Mouse (Mus musculus): ENCODE measurements around the gene Zfp217.

Gene Zfp217

GRCm38 (mm10) chr2:170158987-170159386 is 11.1 kb upstream of the Zfp217 start:
- no peak for DNase-seq (ENCODE audit: low spot score)

DNA sequence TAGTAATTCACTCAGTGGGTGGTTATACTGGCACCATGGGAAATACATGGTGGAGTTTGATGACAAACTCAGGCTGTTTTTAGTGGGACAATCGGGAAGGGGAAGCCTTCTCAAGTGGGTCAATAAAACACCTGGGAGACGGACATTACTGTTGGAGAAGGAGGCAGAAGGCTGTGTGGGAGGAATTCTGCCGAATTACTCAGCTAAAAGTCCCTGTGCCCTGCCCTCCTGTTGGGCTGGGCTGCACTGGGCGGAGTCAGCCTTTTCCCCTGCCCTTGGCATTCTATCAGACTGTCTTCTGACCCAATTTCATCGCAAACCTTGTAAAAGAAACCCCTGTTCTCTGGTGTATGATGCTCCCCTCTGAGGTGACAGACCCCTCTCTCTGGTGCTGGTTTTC is 10.3 kb upstream of the Zfp217 start:
- no peak for DNase-seq (ENCODE audit: low spot score)

DNA sequence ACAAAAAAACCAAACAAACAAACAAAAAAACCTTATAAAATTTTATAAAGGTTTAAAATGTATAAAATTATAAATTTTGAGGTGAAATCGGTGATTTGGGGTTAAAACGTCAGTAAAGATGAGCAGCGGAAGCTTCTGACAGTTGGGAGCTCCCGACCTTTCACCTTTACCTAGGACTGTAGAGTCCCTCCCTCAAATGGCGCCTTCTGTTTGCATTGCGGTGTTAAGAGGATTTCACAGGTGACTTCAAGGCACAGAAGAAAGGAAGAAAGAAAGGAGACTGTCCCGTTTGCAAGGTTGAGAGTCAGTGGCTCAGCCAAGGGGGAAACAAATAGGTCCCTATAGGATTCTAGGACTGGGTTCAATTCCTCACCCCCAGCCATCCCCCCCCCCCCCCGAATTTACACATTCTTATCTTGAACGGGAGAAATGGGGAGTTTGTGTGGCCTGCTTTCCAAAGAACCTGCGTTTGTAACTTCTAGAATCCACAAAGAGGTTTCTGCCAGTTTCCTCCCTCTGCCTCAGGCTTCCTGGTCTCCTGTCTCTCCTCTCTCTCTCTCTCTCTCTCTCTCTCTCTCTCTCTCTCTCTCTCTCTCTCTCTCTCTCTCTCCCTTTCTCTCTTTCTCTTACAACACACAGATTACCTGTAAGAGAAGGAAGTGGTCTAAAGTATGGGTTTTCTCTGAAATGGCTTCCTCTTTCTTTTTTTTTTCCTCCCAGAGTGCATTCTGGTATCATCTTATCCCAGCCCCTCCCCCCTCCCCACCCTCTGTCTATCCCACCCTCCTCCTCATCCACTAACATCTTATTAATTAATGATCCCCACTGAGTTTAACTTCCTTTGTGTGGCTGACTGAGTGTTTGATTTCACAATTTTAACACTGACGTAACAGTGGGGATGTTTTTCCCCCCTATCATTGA is 9.6 kb upstream of the Zfp217 start:
- DNase-seq (ENCODE audit: low spot score): no peak

DNA sequence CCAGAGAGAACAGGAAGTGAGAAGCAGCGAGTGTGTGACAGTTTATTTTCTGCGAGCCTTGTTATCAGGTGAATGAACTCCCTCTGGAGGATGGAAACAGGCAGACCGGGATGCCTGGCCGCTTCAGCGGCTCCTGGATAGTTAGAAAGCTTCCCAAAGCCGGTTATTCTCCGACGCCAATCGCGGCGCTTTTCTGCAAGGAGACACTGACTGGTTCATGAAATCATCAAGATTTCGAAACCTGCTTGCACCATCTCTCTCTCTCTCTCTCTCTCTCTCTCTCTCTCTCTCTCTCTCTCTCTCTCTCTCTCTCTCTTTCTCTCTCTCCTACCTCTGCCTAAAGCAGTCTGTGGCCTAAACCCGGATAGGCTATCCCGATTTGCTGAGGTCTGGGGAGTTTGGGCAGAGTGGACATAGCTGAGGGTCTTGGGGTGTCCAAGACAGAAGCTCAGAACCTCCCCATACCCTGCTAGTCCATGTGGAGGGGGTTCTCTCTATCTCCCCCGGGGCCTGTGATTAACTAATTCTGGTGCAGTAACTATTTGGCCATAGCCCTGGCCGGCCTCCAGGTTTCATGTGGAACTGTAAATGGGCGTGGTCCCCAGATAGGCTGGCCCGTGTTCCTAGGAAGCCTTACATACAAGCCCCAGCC is 7.3 kb upstream of the Zfp217 start:
- peak; percentile 54 for DNase-seq (ENCODE audit: low spot score)

GRCm38 (mm10) chr2:170154738-170155088 is 6.8 kb upstream of the Zfp217 start:
- no peak for DNase-seq (ENCODE audit: low spot score)

GRCm38 (mm10) chr2:170154301-170154721 is 6.4 kb upstream of the Zfp217 start:
- DNase-seq (ENCODE audit: low spot score): no peak

DNA sequence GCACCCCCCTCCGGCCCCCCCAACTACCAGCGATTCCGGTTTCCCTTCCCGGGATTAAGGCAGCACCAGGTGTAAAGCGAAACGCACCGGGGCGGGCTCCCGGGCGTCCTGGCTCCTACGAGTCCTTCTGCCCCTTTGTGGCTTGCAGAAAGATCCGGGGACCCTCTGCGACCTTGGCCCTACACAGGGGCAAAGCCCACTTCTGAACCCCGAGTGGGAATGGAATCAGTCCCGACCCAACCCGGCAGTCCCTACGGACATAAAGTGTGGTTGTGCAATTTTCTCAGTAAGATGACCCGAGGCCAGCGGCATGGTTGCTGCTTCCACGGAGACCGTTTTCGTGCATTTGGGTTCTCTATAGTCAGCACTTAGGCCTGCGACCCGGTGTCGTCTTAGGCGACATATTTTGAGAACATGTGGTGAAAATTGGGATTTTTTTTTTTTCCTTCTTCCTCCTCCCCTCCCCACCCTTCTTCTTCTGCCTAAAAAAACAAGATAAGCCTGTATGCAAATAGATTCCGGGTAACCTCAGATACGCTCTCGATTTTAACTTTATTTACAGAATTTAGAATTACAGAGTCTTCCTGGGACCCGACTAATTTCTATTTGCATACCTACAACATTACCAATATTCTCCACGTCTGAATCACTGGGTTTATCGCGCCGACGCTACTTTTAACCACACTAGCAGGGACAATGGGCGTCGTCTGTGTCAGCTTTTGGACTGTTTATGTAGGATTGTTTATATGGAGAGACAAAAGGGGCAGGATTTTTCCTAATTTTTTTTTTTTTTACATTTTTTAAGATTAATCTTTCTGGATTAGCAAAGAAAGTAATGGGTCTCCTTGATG is 5.7 kb upstream of the Zfp217 start:
- peak; percentile 41 for DNase-seq (ENCODE audit: low spot score)

GRCm38 (mm10) chr2:170152856-170153255 is 5.0 kb upstream of the Zfp217 start:
- DNase-seq (ENCODE audit: low spot score): no peak

DNA sequence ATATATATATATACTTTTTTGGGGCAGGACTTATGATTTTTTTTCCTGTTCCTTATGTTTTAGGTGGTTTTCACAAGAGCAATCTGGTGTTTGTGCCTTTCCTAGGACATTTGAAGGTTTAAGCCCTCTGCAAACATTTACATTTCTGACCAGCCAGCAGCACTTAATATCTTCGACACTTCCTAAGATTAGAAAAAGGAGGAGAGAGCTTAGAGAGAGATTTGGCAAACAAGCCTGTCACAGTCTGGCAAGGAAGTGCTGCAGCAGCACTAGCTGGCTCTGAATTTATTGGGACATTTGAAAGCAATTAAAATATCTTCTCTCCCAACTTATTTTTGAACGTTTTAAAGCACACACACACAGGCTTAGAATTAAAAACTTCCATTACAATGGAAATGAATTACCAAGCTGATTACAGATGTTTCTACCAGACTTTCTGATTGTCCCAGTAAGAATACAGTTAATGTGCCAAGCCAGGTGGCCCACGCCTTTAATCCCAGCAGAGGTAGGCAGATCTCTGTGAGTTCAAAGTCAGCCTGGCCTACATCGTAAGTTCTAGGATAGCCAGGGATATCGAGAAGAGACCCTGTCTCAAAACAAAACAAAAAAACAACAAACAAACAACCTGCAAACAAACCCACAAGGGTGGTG is 4.3 kb upstream of the Zfp217 start:
- DNase-seq (ENCODE audit: low spot score): no peak

- no peak for DNase-seq (ENCODE audit: low spot score)
Observed at GRCm38 (mm10) chr2:170151470-170151869, 3.6 kb upstream of the Zfp217 start.

DNA sequence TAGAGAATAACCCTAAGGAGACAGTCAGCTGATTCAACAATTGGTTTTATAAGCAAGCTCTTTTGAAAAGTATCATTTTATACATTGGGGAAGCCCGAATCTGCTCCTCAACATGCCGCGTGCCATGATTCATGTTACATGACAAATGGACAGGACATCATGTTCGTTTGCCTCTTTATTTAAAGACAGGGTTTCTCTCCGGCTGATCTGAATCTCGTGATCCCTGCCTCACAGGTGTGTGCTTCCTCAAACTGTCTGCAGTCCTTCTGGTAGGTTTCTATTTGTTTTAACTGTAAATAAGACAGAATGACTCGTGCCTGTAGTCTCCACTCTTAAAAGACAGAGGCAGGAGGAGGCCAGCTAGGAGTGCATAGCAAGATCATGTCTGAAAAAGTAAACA is 925 bp upstream of the Zfp217 start:
- no peak for DNase-seq (ENCODE audit: low spot score)

GRCm38 (mm10) chr2:170147170-170147569 is 733 bp downstream of the Zfp217 start:
- DNase-seq (ENCODE audit: low spot score): no peak

GRCm38 (mm10) chr2:170144343-170144742 is 3.6 kb downstream of the Zfp217 start:
- no peak for DNase-seq (ENCODE audit: low spot score)

- DNase-seq (ENCODE audit: low spot score): no peak
Observed at GRCm38 (mm10) chr2:170143861-170144260, 4.0 kb downstream of the Zfp217 start.

DNA sequence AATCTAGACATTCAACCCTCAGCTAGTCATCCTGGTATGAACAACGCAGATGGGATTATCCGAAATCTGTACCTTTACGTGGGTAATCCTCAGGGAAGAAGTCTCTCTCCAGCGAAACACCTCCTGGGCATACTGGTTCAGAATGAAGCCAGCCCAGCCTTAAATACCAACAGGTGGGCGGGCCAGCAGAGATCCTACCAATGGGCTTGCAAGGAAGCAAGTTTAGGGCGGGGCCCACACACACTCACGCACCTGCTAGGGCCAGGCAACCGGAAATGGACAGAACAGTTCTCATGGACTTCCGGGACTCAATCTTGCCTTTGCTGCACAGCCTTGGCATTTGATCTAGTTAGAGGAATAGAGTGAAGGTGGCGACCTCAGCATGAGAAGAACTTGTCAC is 5.4 kb downstream of the Zfp217 start:
- no peak for DNase-seq (ENCODE audit: low spot score)

GRCm38 (mm10) chr2:170141481-170141880 is 6.4 kb downstream of the Zfp217 start:
- no peak for DNase-seq (ENCODE audit: low spot score)

- no peak for DNase-seq (ENCODE audit: low spot score)
Observed at GRCm38 (mm10) chr2:170139411-170140046, 8.4 kb downstream of the Zfp217 start.

- DNase-seq (ENCODE audit: low spot score): no peak
Observed at GRCm38 (mm10) chr2:170136928-170137327, 11.0 kb downstream of the Zfp217 start.

- no peak for DNase-seq (ENCODE audit: low spot score)
Observed at GRCm38 (mm10) chr2:170135820-170136219, 12.1 kb downstream of the Zfp217 start.

DNA sequence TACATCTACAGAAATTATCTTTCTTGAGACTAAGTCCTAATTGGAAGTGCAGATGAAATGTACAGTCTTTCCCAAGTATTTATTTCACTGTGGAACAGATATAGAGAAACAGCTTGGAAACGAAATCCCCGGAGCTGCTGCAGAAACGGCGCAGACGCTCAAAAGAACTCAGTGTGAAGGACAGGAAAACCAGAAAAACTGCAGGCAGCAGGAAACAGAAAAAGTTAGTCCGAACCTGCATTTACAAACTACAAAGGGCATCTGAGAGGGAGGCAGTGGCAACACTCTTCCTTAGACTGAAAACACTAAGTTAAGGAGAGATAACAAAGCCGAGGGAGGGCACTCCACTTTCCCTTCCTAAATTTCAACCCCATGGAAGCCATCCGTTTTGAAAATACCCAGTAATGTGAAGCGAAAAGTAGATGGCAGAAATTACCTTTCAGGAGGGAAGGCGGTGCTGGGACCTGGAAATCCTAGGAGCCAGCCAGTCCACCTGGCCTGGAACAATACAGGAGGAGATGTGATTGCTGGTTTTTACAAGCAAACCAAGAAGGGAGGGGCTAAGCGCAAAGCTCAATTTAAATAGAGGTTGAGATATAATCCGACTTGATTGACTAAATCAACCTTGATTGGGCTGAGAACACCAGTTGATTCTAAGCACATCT is 13.7 kb downstream of the Zfp217 start:
- no peak for DNase-seq (ENCODE audit: low spot score)

All from urinary bladder, postnatal 25 days (tissue).